Mouse (Mus musculus) myocyte (in vitro differentiated cells): ENCODE data around the gene Tmem208.
A peak's percentile ranks its signal among the peaks of the same experiment; 100 is the strongest.

Experiments used
- CEBPB ChIP-seq: IDR thresholded peaks from 2 replicates; pipeline ENCODE4 v1.6.1; 2011; ENCODE audit warnings: mild to moderate bottlenecking, moderate library complexity; ENCODE audit not compliant: poor library complexity, insufficient read depth, severe bottlenecking
- E2F4 ChIP-seq: IDR thresholded peaks from one replicate; pipeline ENCODE4 v1.6.1; 2011; ENCODE audit warnings: mild to moderate bottlenecking, control low read depth, moderate library complexity; ENCODE audit not compliant: insufficient read depth
- MAX ChIP-seq: IDR thresholded peaks from one replicate; pipeline ENCODE4 v1.6.1; 2011; ENCODE audit warnings: low read depth, mild to moderate bottlenecking, control low read depth
- MYOD1 ChIP-seq, 3 experiments: IDR thresholded peaks; one replicate each; pipeline ENCODE4 v1.6.1; 2011; ENCODE audit warnings: control low read depth in 2 of 3, low read depth in 2 of 3, mild to moderate bottlenecking in 2 of 3, moderate library complexity in 1 of 3; ENCODE audit not compliant: insufficient read length in 2 of 3, control insufficient read depth in 1 of 3
- POLR2A ChIP-seq: IDR thresholded peaks from one replicate; pipeline ENCODE4 v1.6.1; 2011; ENCODE audit warnings: low read depth, mild to moderate bottlenecking, control low read depth, moderate library complexity; ENCODE audit not compliant: insufficient read length
- POLR2AphosphoS2 ChIP-seq: IDR thresholded peaks from one replicate; pipeline ENCODE4 v1.6.1; 2011; ENCODE audit warnings: low read depth, control low read depth; ENCODE audit not compliant: insufficient read length
- REST ChIP-seq: IDR thresholded peaks from one replicate; pipeline ENCODE4 v1.6.1; 2011; ENCODE audit warnings: mild to moderate bottlenecking, control low read depth, moderate library complexity; ENCODE audit not compliant: insufficient read depth, insufficient read length
- TCF12 ChIP-seq: IDR thresholded peaks from one replicate; pipeline ENCODE4 v1.6.1; 2011; ENCODE audit warnings: mild to moderate bottlenecking, control low read depth; ENCODE audit not compliant: poor library complexity, insufficient read depth, severe bottlenecking
- TCF3 ChIP-seq: IDR thresholded peaks from one replicate; pipeline ENCODE4 v1.6.1; 2011; ENCODE audit warnings: low read depth, control low read depth; ENCODE audit not compliant: insufficient read length
- USF1 ChIP-seq: IDR thresholded peaks from one replicate; pipeline ENCODE4 v1.6.1; 2011; ENCODE audit warnings: low read depth, mild to moderate bottlenecking, control low read depth, moderate library complexity

GRCm38 (mm10) chr8:105295256-105295655 lies 30.9 kb upstream of the Tmem208 start:
- TF ChIP-seq E2F4, result no peak
- TF ChIP-seq MYOD1 (IDR thresholded peaks at IDR 0.05; ENCODE audit: control insufficient read depth in 1 of 3, insufficient read length in 2 of 3, low read depth in 2 of 3), result peak; percentile 39 to 97 (median 95)
- no peak for TF ChIP-seq POLR2A
- no peak for TF ChIP-seq REST
- TF ChIP-seq CEBPB, result no peak
- no peak for TF ChIP-seq MAX
- TF ChIP-seq POLR2AphosphoS2, result no peak
- peak; percentile 80 for TF ChIP-seq TCF12
- no peak for TF ChIP-seq USF1
- peak; percentile 64 for TF ChIP-seq TCF3
